Mouse (Mus musculus): Measurements from ENCODE around the gene Nme7.

- TF ChIP-seq CTCF (IDR thresholded peaks at IDR 0.05; ENCODE audit: borderline replicate concordance, insufficient read depth, low read depth, low read length) (no peak), POLR2A (IDR thresholded peaks at IDR 0.05; ENCODE audit: borderline replicate concordance, insufficient read depth, low read length) (no peak)
Measured at GRCm38 (mm10) chr1:164321408-164321807, 17.5 kb downstream of the Nme7 start.
